Mouse (Mus musculus): ENCODE measurements around the gene Myo1b.

Myo1b gene

DNA sequence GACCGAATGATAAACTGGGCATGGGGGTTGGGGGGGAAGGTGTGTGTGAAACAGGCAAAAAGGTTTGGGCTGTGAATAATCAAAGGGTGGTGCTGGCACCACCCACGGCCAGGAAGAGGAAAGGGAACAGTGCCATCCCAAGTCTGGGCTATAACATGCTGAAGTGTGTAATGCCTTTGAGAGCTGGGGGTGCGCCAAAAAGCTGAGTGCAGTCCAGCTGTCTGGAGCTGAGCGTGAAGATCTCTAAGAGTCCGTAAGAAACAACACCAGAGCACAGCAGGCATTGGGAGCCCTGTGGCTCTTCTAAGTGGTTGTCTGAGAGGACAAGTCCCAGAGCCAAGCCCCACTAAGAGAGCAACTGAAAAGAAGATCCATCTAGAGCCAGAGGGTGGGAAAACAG, 63.6 kb downstream of the Myo1b start:
- DNase-seq (ENCODE audit: low read depth, low spot score) = peak; percentile 27

DNA sequence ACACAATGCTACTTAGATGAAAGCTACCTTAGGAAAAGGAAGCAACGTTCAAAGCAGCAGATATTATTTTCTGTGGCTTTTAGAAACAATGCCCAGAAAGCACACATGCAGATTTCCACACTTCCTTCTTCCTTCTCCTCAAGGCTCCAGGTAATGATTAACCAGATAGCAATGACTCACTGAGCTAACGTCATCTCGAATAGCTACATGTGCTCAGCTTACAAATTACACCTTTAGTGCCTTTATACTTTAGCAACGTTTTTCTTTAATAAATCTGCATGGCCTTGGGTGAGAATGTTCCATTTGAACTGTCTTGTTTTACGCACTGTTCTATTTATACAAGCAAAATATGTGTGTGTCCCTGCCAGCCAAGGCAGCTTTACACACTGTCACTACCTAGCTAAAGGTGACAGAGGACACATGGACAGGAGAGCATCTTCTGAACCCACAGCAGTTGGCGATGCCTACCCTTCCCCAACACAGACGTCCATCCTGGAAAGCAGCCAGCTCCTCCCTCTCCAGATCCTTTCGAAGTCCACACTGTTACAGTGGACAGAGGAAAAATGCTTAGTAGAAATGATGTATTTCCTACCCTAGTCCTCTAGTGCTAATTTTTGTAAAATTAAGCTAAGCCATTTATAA, 66.2 kb downstream of the Myo1b start:
- DNase-seq (ENCODE audit: low read depth, low spot score) = no peak

DNA sequence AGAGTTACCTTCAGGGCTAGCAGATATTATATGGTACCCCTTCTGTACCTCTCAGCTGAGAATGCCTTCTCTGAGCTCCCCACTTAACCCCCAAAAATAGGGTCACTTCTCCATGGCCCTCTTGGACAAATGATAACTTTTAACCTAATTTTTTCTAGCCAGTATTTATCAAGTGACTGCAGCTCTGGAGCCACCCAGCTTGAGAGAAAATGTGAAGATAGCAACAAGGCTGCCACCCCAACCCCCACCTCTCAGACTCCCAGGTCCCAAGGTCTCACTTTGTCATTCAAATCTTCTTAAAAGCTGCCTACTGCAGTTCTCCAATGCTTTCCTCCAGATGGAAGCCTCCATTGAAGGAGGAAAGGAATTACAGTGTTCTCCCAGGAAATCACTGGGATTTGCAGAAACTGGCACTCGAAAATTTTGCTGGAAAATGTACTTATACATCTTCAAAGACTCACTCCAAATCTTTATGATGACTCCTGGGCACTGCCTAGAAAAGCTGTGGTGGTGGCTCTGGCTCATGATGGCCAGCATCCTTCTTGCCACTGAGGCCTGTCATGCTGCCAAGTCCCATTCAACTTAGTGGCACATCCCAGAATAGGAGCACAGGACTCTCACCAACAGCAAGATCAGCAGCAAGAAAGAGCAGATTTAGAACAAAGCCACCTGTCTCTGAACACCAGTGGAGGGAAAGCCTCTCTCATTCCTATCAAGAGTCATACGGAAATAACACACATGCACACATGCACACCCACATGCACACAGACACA, 70.4 kb downstream of the Myo1b start:
- no peak for DNase-seq (ENCODE audit: low read depth, low spot score)

DNA sequence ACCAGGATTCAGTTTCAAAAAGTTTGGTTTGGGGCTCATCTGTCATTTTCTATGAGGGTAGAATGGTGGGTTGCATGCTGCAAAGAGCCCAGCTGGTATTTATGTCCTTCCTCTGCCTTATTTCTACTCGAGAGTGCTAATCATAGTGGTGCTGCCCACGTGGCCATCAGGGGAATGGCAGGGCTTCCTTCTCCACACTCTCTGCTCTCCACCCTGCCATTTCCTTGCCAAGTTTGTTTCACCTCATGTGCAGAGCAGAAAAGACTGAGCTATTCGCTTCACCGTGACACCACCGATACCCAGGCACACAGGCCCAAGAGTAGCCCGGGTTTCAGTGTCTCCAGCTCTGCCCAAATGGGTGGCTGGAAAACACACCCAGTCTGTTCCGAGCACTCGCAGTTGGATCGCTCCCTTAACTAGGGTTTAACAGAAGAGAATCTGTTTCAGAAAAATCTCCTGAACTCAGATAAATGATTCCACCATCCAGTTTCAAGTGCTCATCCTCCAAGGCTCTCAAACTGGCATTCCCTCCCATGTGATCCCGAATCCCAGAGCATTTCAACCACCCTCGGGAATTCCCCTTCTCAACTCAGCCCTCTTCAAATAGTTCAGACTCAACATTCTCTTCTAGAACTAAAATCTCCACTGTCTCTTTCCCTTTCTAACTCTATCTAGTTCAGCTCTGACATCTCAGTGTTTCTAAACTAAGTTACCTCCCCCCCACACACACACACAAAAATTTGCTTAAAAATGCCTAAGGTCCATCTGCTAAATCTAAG, 77.8 kb downstream of the Myo1b start:
- peak; percentile 54 for DNase-seq (ENCODE audit: low read depth, low spot score)

DNA sequence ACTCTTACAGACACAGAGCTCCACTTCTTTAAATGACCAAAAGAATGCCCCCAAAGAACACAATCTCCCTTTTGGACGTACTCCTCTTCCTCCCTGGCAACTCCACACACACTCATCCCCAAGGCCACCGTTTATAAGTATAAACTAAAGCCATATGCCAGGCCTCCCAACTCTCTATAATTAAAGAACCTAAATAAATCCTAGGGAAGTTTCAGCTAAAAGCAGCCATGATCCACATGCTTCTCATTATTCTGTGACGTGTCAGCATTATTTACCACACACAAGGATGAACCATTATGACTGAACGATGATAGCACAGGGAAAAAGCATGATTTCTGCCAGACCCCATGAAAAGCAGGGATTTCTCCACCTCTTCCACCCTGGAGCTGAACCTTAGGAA, 78.6 kb downstream of the Myo1b start:
- peak; percentile 21 for DNase-seq (ENCODE audit: low read depth, low spot score)

DNA sequence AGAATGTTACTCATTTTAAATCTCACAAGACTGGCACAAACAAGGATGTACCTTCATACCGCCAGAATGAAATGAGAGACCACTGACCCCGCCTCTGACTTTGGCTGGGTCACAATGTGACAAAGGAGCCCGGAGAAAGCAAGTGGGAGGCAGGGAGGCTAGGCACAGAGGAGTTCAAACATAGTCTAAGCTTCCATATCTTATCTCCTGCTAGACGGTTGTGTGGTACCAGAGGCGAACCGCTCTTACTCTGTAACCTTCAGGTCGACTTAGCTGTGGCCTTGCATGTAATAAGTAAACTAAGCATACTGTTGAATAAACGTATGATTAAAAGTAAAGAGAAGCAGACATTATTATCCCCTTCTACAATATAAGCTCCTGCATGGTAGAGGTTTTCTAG, 80.1 kb downstream of the Myo1b start:
- DNase-seq (ENCODE audit: low read depth, low spot score) = no peak

DNA sequence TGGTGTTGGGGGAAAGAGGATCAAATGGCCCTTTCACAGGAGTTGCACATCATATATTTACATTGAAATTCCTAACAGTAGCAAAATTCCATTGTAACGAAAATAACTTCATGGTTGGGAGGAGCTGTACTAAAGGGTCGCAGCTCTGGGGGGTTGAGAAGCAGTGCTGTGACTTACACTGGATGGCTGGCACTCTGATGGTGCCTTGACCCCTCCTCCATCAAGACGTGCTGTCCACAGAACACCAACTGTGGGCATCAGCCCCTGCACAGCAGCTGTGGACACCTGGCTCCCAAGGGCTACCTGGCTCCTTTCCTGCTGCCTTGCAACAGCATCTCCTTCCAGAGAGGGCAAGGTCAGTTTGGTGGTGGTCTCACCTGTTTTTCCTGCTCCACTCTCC, 81.8 kb downstream of the Myo1b start:
- DNase-seq (ENCODE audit: low read depth, low spot score) = no peak

DNA sequence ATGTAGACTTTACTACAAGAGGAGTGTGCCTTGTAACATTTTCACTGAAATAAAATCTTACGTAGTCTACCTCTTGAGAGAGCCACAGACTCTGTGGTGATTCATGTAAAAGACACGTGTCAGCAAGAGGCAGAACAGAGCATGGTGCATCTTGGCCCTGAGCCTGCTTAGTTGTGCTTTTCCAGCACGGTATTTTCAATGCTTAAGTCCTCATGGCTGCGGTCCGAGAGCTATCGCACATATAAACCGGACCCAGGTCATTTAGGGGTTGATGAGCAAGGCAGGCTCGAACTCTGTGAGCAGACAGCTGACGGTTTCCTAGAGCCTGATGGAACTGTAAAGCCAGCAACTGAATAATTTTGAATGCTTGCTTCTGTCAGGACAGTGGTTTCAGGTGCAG, 86.5 kb downstream of the Myo1b start:
- peak; percentile 47 for DNase-seq (ENCODE audit: low read depth, low spot score)

DNA sequence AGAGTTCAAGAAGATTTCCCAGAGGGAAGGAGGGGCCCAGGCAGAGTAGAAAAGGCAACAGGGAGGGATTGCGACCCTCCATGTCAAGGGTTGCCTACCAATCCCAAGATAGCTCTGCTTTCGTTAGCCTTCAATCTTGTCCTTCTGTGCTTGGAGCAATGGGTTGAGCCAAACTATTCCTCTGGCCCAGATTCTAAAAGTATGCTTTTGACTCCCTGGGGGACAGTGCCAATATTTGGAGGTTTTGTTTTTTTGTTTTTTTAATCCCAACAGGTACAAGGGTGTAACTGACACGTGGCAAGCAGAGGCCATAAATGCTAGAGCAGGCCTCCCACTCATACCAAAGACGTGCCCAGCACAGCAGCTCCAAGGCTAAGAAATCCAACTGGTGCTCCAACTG, 93.3 kb downstream of the Myo1b start:
- DNase-seq (ENCODE audit: low read depth, low spot score) = no peak

DNA sequence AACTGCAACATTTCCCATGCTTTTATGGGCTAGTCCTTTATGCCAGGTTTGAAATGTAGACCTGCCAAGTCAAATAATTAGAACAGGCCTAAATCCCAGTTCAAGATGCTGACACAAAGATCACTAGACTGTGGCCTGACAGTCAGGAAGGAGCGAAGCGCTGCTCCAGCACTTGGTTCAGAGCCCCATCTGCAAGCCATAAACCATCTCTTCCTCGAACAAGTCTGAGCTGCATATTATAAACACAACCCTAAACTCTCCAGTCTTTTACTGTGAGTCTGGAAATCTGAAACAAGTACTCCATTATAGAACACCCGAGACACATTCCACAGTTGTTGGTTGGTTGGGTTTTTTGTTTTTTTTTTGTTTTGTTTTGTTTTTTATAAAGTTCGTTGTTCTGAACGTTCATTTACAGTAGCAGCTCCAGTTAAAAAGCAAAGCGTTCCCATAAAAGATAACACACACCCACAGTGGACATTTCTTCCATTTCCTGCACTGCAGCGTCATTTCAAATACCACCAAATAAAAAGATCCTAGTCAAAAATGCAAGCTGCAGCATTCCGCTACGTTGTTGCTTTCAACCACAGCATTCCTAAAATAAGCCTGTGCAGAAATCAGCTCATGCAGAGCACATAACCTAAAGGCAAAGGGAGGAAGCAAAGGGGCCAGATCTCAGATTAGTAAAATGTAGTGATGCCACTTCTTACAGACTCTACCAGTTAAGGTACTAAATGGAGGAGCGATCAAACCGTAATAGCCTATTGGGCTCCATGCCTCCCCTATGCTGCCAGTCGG, 94.0 kb downstream of the Myo1b start:
- no peak for DNase-seq (ENCODE audit: low read depth, low spot score)

DNA sequence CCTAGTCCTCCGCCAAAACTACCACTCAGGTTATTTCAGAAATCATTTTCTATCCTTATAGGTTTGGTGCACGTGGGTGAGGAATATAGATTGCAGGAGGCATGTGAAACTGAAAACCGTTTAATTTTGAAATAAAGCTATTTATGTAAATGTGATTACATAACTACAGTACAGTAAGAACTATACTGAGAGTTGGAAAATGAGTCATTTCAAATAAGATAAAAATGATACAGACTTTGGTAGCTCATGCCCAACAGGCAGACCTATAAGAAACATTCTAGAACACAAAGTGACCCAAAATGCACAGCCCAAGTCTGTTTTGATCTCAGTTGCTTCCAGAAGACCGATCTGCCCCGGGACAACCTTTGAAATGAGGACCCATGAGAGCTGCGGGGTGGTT, 95.4 kb downstream of the Myo1b start:
- no peak for DNase-seq (ENCODE audit: low read depth, low spot score)

DNA sequence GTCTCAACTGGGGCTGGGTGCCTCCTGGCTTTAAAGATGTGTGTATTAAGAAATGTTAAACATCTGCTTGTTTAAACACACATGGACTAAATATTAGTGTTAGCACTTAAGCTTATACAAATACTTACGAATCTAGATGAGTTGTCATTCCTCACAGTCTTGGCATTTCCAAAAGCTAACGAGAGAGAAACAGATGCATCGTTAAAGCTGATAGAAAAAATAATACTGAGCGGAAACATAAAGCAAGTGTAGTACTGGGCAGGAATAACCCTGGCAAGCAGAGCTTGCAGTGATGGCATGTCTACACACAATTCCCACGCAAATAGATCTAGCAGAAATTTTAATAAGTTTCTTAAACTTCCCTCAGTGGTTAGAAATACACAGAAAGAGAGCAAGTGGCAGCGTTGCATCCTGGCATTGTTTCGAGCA, 95.8 kb downstream of the Myo1b start:
- DNase-seq (ENCODE audit: low read depth, low spot score) = no peak

DNA sequence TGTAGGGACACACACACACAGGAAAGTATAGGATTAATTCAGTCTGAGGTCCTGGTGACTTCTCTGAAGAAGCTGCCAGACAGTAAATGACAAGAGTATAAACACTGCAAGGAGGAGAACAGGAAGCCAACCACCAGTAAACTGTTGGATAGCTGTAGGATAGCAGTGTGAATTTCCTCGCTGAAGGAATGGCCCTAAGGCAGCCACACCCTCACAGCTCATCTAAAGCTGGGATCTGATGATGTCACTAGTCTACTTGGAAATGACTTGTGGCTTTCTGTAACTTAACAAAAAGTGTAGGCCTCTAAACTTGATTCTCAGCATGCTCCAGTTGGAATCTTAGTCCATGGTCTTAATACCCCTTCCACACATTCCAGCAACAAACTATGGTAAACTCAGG, 100.2 kb downstream of the Myo1b start:
- DNase-seq (ENCODE audit: low read depth, low spot score) = peak; percentile 61

DNA sequence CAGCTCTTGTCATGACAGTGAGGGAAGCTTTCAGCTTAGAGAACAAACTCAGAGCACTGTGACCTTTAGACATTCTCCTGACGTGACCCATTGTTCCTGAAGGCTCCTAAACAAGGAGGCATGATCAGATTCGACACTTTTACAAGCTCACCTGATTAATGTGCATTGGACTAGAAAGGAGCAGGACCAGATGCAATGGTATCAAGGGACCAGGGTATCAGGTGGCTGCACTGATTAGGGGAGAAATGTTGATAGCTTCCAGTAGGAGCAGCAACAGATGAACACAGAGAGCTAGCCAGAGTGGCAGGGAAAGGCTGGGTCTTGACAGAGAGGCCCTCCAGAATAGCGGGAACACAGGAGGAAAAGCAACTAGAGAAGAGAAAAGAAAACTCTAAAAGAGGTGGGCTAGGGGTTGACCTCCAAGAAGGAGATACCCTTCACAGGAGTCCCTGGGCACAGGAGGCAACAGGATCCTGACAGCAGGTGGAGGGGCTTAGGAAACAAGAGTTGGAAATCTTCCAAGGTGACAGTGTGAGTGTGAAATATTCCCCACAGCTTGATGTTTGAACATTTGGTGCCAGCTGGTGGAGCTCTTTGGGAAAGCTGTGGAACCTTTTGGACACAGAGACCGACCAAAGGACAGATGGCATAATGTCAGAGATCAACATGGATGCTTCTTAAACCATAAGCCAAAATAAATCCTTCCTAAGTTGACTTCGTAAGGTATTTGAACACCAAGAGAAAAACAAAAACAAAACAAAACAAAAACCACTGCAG, 100.8 kb downstream of the Myo1b start:
- no peak for DNase-seq (ENCODE audit: low read depth, low spot score)

DNA sequence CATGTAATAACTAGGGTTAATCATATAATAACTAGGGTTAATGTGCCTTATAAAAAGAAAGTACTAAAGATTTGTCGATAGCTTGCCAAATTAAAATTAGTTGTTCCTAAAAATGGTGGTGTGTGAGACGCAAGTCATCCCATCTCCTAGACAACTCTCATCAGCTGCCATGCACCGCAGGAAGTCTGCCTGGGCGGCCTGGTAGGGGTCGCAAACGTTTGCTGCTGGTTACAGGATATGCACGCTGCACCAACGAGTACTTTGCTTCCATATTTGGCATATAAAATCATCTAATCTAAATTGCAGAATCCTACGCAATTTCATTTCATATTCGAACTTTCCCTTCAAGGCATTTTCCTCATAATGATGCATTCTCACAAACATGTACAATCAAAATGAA, 107.0 kb downstream of the Myo1b start:
- DNase-seq (ENCODE audit: low read depth, low spot score) = no peak

DNA sequence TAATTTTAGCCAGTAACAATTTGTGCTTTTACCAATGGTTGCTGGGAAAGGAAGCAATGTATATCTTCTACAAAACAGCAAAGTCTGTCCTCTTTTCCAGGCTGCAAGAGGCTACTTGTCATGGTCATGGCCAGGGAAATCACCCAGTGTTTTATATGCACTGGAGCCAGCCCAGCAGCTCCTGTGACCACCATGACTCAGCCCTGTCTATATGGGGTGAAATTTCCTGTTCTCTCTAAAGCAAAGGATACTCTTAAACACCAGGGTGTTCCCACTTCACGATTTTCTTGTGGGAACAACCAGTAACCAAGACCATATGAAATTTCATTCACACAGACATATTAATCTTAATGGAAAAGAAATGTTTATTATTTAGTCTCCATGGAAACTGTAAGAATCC, 107.6 kb downstream of the Myo1b start:
- DNase-seq (ENCODE audit: low read depth, low spot score) = peak; percentile 67

DNA sequence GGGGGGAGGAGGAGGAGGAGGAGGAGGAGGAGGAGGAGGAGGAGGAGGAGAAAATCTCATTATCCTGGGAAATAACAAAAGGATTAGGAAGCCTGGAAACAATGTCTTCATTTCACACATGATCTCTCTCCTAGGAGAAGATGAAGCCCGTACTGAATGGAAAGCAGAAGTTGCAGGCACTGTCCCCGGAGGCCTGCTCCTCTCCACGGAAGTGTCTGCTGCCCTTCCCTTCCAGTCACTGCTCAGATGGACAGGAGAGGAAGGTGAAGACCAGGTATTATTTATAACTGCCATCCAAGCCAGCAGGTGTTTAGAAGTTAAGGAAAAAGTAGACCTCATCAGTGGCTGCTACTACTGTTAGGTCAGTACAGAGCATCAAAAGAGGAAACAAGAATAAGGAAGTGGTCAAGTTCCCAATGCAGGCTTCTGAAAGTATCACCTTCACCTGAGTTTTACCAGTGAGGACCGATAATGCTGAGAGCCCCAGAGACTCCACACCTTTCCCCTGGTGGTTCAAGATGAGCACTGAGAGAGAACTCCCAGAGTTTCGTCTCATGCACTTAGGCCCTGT, 110.7 kb downstream of the Myo1b start:
- no peak for DNase-seq (ENCODE audit: low read depth, low spot score)

DNA sequence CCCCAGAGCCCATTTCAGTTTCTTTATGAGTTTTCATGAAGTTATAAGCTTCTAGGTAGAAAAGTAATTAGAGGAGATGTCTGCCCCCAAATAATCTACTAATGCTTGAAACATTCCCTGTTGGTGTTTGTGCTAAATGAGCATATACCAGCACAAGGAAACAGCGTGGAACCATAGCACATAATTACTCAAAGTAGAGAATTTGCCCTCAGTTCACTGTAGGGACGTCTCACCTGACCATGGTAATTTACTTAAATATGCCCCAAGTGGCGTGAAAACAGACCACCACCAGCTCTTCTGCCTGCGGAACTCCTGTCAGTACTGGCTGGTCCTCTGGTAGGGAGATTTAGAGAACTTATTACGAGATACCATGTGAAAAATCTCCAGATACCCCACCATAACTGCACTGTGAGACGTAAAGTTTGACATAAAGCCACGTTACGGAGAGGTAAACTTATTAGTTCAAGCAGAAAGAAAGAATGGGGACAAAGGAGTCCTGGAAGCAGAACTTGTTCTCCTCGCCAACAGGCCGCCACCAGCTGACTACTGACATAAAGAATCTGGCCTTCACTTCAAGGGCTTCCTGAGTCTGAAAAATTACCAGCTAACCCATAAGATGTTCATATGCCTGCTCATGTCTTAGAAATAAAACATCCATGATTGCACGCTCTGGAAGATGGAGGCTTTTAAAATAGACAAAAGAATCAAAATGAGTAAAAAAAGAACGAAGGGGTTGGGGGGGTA, 111.4 kb downstream of the Myo1b start:
- no peak for DNase-seq (ENCODE audit: low read depth, low spot score)

DNA sequence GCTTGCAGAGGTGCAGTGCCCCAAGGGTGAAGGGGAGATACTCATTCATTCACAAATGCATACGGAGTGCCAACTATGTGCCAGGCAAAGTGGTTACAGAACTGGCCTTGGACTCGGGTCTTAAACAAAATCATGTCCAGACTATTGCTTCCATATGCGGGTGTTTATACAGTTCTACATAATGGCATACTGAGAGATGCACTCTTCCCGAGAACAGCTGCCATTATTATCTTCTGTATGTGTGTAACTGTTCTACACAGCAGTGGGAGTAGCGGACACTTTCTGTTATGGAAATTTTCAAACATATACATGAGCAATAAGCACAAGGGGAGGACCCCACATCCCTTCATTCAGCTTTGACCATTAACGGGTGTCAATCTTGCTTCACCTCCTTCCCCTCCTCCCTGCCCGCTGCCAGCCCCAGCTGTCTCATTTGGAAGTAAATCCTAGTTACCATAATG, 117.8 kb downstream of the Myo1b start:
- peak; percentile 13 for DNase-seq (ENCODE audit: low read depth, low spot score)

All from 3T3-L1 (cell line).